Mouse (Mus musculus): ENCODE measurements around the gene Metap1d. TPM values are rescaled to one million over a fixed set of nuclear protein-coding genes. Genes with fewer than 3 reads are reported as not detected.

Gene Metap1d
- polyA plus RNA-seq, 1 experiment from 2014 or later = 13.5 TPM

DNA sequence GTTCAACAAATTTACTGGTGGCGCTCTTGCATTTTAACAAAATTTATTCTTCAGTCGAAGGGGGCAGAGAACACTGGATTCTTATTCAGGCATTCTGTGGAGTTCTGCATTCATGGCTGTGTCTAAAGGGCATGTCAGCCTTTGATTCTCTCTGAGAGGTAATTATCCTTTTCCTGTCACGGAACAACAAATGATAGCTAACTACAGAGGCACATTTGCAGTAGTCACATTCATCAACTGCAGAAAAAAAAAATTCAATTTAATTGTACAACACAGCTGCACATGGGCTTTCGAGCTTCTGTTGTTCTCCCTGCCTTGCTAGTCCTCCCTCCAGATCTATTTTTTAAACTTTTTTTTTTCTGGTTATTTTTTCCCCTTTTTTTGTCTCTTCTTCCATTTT is 63.9 kb downstream of the Metap1d start:
- no peak overlapping the region for H3K27ac ChIP-seq (ENCODE audit: low read depth, low read length)
- no peak for ATAC-seq
- H3K4me3 ChIP-seq (ENCODE audit: low read depth, low read length) = no peak overlapping the region
- H3K9me3 ChIP-seq (ENCODE audit: control insufficient read depth) = no peaks in the 10 kb centered on the region
- 0 out of 2 replicates have a peak, but pooled peaks cover 4% of the 10 kb centered on the region for H3K27me3 ChIP-seq (replicated peaks; ENCODE audit: control insufficient read depth, insufficient read depth, low read length)
- H3K9ac ChIP-seq (ENCODE audit: low read depth, low read length) = no peak overlapping the region
- 85% methylated on average over 4 of the region's 4 CpGs for WGBS
- H3K4me1 ChIP-seq (replicated peaks; ENCODE audit: control insufficient read depth, insufficient read depth, low read length) = no peaks in the 10 kb centered on the region
- no peak for TF ChIP-seq CTCF (IDR thresholded peaks at IDR 0.05; ENCODE audit: low read depth)
- no peaks in the 10 kb centered on the region for H3K36me3 ChIP-seq (ENCODE audit: control insufficient read depth, insufficient read depth)
- no peak overlapping the region for H3K4me2 ChIP-seq (replicated peaks; ENCODE audit: low read depth)

DNA sequence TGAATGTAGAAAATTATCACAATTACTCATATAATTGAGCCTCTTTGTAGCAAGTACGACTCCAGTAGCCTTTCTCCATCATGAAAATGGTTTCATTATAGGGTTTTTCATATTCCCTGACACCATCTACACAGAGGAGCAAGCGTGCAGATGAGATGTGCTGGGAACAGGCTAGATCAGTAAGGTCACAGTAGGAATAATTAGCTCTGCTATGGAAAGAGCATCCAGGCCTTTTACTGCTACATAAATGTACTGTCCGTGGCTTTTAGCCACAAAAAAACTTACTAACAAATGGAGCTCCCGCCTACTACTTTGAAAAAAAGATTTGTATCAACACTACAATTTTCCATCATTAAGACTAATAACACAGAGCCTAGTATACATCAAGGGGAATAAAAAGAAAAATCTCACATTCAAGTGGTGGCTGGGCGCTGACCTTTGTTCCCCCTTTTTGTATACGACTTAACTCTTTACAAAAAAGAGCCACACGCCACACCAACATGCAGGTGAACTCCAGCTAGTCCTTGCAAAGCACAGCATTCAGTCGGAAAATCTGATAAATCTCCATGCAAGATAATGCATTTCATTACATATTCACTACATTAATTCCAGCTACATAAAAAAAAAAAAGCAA is 64.5 kb downstream of the Metap1d start:
- TF ChIP-seq CTCF (IDR thresholded peaks at IDR 0.05; ENCODE audit: low read depth) = no peak
- H3K4me1 ChIP-seq (replicated peaks; ENCODE audit: control insufficient read depth, insufficient read depth, low read length) = no peaks in the 10 kb centered on the region
- WGBS = 84% methylated on average over 8 of the region's 8 CpGs
- no peaks in the 10 kb centered on the region for H3K9me3 ChIP-seq (ENCODE audit: control insufficient read depth)
- ATAC-seq = no peak
- H3K36me3 ChIP-seq (ENCODE audit: control insufficient read depth, insufficient read depth) = no peaks in the 10 kb centered on the region
- no peak overlapping the region for H3K27ac ChIP-seq (ENCODE audit: low read depth, low read length)
- no peak overlapping the region for H3K9ac ChIP-seq (ENCODE audit: low read depth, low read length)
- H3K4me3 ChIP-seq (ENCODE audit: low read depth, low read length) = no peak overlapping the region
- H3K27me3 ChIP-seq (replicated peaks; ENCODE audit: control insufficient read depth, insufficient read depth, low read length) = 0 out of 2 replicates have a peak, but pooled peaks cover 8% of the 10 kb centered on the region
- H3K4me2 ChIP-seq (replicated peaks; ENCODE audit: low read depth) = no peak overlapping the region

DNA sequence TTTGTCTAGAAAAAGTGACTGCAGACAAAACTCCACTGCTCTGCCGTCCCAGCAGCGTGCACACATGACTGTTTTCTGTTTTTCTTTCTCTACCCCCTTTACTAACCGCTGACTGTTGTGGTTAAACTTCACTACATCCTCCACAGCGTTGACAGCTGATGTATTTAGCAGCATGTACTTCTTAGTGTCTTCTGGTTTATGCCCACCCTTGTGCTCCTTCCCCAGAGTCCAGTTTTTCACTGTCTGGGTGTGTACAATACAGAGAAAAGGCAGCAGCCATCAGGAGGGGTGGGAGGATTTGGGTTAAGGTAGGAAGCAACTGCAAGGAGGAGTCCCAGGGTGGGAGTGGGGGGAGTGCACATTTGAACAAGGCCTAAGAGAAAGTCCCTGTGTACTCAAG is 69.8 kb downstream of the Metap1d start:
- TF ChIP-seq CTCF (IDR thresholded peaks at IDR 0.05; ENCODE audit: low read depth) = no peak
- Histone ChIP-seq H3K9ac (ENCODE audit: low read depth, low read length) (no peak overlapping the region), H3K4me2 (replicated peaks; ENCODE audit: low read depth) (no peak overlapping the region), H3K27me3 (replicated peaks; ENCODE audit: control insufficient read depth, insufficient read depth, low read length) (peaks cover 58% of the 10 kb centered on the region), H3K4me3 (ENCODE audit: low read depth, low read length) (no peak overlapping the region), H3K27ac (ENCODE audit: low read depth, low read length) (no peak overlapping the region), H3K4me1 (replicated peaks; ENCODE audit: control insufficient read depth, insufficient read depth, low read length) (no peaks in the 10 kb centered on the region), H3K36me3 (ENCODE audit: control insufficient read depth, insufficient read depth) (no peaks in the 10 kb centered on the region), H3K9me3 (ENCODE audit: control insufficient read depth) (no peaks in the 10 kb centered on the region)
- no peak for ATAC-seq
- WGBS = 61% methylated on average over 4 of the region's 4 CpGs

DNA sequence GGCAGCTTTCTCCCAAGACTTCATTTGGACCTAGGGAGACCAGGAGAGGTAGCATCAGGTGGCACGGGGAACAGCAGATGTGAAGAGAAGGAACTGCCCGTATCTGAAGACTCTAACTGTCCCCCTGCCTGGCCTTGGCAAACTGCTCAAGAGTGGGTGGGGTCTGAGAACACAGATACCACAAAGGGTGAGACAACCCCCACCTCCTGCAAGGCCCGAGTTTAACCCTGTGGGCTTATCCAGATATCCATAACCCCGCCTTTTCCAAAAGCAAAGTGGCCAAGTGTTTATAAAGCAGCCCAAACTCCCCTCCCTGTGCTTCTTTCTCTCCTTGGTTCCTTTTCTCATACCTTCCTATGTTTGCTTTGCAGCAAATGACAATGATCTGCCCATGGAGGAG is 70.4 kb downstream of the Metap1d start:
- Histone ChIP-seq H3K9me3 (ENCODE audit: control insufficient read depth) (no peaks in the 10 kb centered on the region), H3K4me1 (replicated peaks; ENCODE audit: control insufficient read depth, insufficient read depth, low read length) (no peaks in the 10 kb centered on the region), H3K4me2 (replicated peaks; ENCODE audit: low read depth) (no peak overlapping the region), H3K4me3 (ENCODE audit: low read depth, low read length) (no peak overlapping the region), H3K27me3 (replicated peaks; ENCODE audit: control insufficient read depth, insufficient read depth, low read length) (peaks cover 64% of the 10 kb centered on the region), H3K36me3 (ENCODE audit: control insufficient read depth, insufficient read depth) (no peaks in the 10 kb centered on the region), H3K27ac (ENCODE audit: low read depth, low read length) (no peak overlapping the region), H3K9ac (ENCODE audit: low read depth, low read length) (no peak overlapping the region)
- no peak for TF ChIP-seq CTCF (IDR thresholded peaks at IDR 0.05; ENCODE audit: low read depth)
- ATAC-seq = no peak
- 40% methylated on average over 4 of the region's 4 CpGs for whole genome bisulfite sequencing

DNA sequence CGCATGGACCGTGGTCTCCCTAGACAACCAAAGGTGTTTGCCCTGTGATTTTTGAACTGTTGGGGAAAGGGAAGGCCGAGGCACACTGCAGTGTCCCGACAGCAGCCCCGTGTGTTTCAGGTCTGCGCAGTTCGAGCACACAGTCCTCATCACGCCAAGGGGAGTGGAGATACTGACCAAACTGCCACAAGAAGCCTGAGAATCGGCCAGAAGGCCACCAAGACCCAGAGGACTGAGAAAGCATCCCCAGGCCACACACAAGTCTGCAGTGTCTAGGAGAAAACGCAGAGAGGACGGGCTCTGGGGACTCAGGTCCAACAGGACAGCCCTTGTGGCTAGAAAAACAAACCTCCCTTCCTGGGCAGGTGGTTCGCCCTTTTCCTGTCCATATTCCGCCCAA is 71.7 kb downstream of the Metap1d start:
- ATAC-seq = no peak
- H3K4me3 ChIP-seq (ENCODE audit: low read depth, low read length) = no peak overlapping the region
- H3K4me1 ChIP-seq (replicated peaks; ENCODE audit: control insufficient read depth, insufficient read depth, low read length) = no peaks in the 10 kb centered on the region; the same call in 1 of the 2 replicates
- H3K36me3 ChIP-seq (ENCODE audit: control insufficient read depth, insufficient read depth) = no peaks in the 10 kb centered on the region
- H3K9me3 ChIP-seq (ENCODE audit: control insufficient read depth) = no peaks in the 10 kb centered on the region
- no peak overlapping the region for H3K9ac ChIP-seq (ENCODE audit: low read depth, low read length)
- no peak overlapping the region for H3K4me2 ChIP-seq (replicated peaks; ENCODE audit: low read depth)
- H3K27me3 ChIP-seq (replicated peaks; ENCODE audit: control insufficient read depth, insufficient read depth, low read length) = peaks cover 77% of the 10 kb centered on the region
- TF ChIP-seq CTCF (IDR thresholded peaks at IDR 0.05; ENCODE audit: low read depth) = no peak
- WGBS = 37% methylated on average over 13 of the region's 13 CpGs
- no peak overlapping the region for H3K27ac ChIP-seq (ENCODE audit: low read depth, low read length)

DNA sequence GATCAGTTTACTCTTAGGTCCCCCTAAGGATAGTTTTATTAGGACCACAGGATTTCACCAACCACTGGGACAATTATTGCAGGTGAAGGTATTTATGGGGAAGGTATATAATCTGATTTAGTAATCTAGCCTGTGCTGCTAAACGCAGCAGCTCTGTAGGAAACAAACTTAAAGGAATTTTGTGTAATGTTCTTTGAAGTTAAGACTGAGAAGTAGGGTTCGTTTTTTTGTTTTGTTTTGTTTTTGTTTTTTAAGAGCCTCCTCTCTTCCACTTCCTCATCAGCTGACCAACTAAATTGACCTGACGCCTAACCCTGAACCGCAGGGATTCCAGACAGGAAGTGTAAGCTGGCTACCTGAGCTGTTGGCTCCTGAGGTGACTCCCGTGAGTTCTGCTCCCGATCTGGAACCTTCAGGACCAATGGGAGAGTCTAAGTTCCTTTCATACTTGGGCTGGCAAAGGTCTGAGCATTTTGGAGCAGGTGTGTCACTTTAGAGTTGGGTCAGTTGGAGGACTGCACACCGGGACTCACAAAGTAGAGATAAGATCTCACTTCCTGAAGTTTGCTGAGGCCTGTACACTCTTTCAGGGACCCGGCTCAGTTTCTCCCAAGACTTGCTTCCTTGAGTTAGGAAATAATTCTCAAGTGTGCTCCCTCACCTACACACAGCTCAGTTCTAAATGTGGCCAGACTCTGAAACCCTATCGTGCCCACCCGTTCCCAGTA is 73.7 kb downstream of the Metap1d start:
- no peak overlapping the region for H3K4me2 ChIP-seq (replicated peaks; ENCODE audit: low read depth)
- no peaks in the 10 kb centered on the region; the same call in 1 of the 2 replicates for H3K4me1 ChIP-seq (replicated peaks; ENCODE audit: control insufficient read depth, insufficient read depth, low read length)
- no peak overlapping the region for H3K27ac ChIP-seq (ENCODE audit: low read depth, low read length)
- H3K9me3 ChIP-seq (ENCODE audit: control insufficient read depth) = no peaks in the 10 kb centered on the region
- H3K9ac ChIP-seq (ENCODE audit: low read depth, low read length) = no peak overlapping the region
- TF ChIP-seq CTCF (IDR thresholded peaks at IDR 0.05; ENCODE audit: low read depth) = no peak
- peaks cover 93% of the 10 kb centered on the region for H3K27me3 ChIP-seq (replicated peaks; ENCODE audit: control insufficient read depth, insufficient read depth, low read length)
- no peak for ATAC-seq
- H3K4me3 ChIP-seq (ENCODE audit: low read depth, low read length) = no peak overlapping the region
- H3K36me3 ChIP-seq (ENCODE audit: control insufficient read depth, insufficient read depth) = no peaks in the 10 kb centered on the region
- 7% methylated on average over 10 of the region's 10 CpGs for WGBS
